Mouse (Mus musculus) myocyte (in vitro differentiated cells): ENCODE data around the gene Sycp2l. TPM values are rescaled to one million over a fixed set of nuclear protein-coding genes. Genes with fewer than 3 reads are reported as not detected.

ENCODE experiments used
- H3K27me3 ChIP-seq: one replicate; pipeline ENCODE4 v1.6.1; 2011; ENCODE audit not compliant: control insufficient read depth, insufficient read depth, insufficient read length
- H3K36me3 ChIP-seq: one replicate; pipeline ENCODE4 v1.6.1; 2011; ENCODE audit not compliant: control insufficient read depth, insufficient read depth
- H3K4me2 ChIP-seq: one replicate; pipeline ENCODE4 v1.6.1; 2011; ENCODE audit warnings: low read depth, control low read depth
- H3K4me3 ChIP-seq: one replicate; pipeline ENCODE4 v1.5.1; 2011; ENCODE audit warnings: mild to moderate bottlenecking, control low read depth, moderate library complexity
- H3K79me2 ChIP-seq: one replicate; pipeline ENCODE4 v1.6.1; 2011; ENCODE audit not compliant: control insufficient read depth, insufficient read depth
- H3ac ChIP-seq: one replicate; pipeline ENCODE4 v1.6.1; 2011; ENCODE audit not compliant: control insufficient read depth, insufficient read length
- CEBPB ChIP-seq: IDR thresholded peaks from 2 replicates; pipeline ENCODE4 v1.6.1; 2011; ENCODE audit warnings: mild to moderate bottlenecking, moderate library complexity; ENCODE audit not compliant: poor library complexity, insufficient read depth, severe bottlenecking
- E2F4 ChIP-seq: IDR thresholded peaks from one replicate; pipeline ENCODE4 v1.6.1; 2011; ENCODE audit warnings: mild to moderate bottlenecking, control low read depth, moderate library complexity; ENCODE audit not compliant: insufficient read depth
- MAX ChIP-seq: IDR thresholded peaks from one replicate; pipeline ENCODE4 v1.6.1; 2011; ENCODE audit warnings: low read depth, mild to moderate bottlenecking, control low read depth
- MYOD1 ChIP-seq, 3 experiments: IDR thresholded peaks; one replicate each; pipeline ENCODE4 v1.6.1; 2011; ENCODE audit warnings: control low read depth in 2 of 3, low read depth in 2 of 3, mild to moderate bottlenecking in 2 of 3, moderate library complexity in 1 of 3; ENCODE audit not compliant: insufficient read length in 2 of 3, control insufficient read depth in 1 of 3
- MYOG ChIP-seq, 3 experiments: IDR thresholded peaks; one replicate each; pipeline ENCODE4 v1.6.1; 2011; ENCODE audit warnings: control low read depth in 2 of 3, low read depth in 2 of 3, mild to moderate bottlenecking in 2 of 3; ENCODE audit not compliant: insufficient read length in 2 of 3, control insufficient read depth in 1 of 3, insufficient read depth in 1 of 3
- POLR2A ChIP-seq: IDR thresholded peaks from one replicate; pipeline ENCODE4 v1.6.1; 2011; ENCODE audit warnings: low read depth, mild to moderate bottlenecking, control low read depth, moderate library complexity; ENCODE audit not compliant: insufficient read length
- POLR2AphosphoS2 ChIP-seq: IDR thresholded peaks from one replicate; pipeline ENCODE4 v1.6.1; 2011; ENCODE audit warnings: low read depth, control low read depth; ENCODE audit not compliant: insufficient read length
- REST ChIP-seq: IDR thresholded peaks from one replicate; pipeline ENCODE4 v1.6.1; 2011; ENCODE audit warnings: mild to moderate bottlenecking, control low read depth, moderate library complexity; ENCODE audit not compliant: insufficient read depth, insufficient read length
- SRF ChIP-seq: IDR thresholded peaks from one replicate; pipeline ENCODE4 v1.6.1; 2011; ENCODE audit warnings: low read depth; ENCODE audit not compliant: control insufficient read depth, insufficient read length
- TCF12 ChIP-seq: IDR thresholded peaks from one replicate; pipeline ENCODE4 v1.6.1; 2011; ENCODE audit warnings: mild to moderate bottlenecking, control low read depth; ENCODE audit not compliant: poor library complexity, insufficient read depth, severe bottlenecking
- TCF3 ChIP-seq: IDR thresholded peaks from one replicate; pipeline ENCODE4 v1.6.1; 2011; ENCODE audit warnings: low read depth, control low read depth; ENCODE audit not compliant: insufficient read length
- USF1 ChIP-seq: IDR thresholded peaks from one replicate; pipeline ENCODE4 v1.6.1; 2011; ENCODE audit warnings: low read depth, mild to moderate bottlenecking, control low read depth, moderate library complexity
- polyA plus RNA-seq: library from polyadenylated mRNA; unstranded; fragments of >200 nt; fragmentation: generic; extraction: Trizol; gene quantifications from one replicate; pipeline ENCODE4 v1.2.1, GENCODE M21; 2012; ENCODE audit warnings: missing spikeins

The Sycp2l gene
- polyA plus RNA-seq, 1 experiment = not detected

GRCm38 (mm10) chr13:41085140-41085539 lies 29.0 kb upstream of the Sycp2l start:
- Histone ChIP-seq H3K27me3 (peaks cover 9% of the 10 kb centered on the region), H3ac (no peak overlapping the region), H3K36me3 (no peaks in the 10 kb centered on the region), H3K4me3 (no peak overlapping the region), H3K4me2 (no peak overlapping the region), H3K79me2 (no peaks in the 10 kb centered on the region)
- no peak for TF ChIP-seq MAX
- no peak for TF ChIP-seq TCF12
- TF ChIP-seq CEBPB = no peak
- no peak for TF ChIP-seq REST
- no peak for TF ChIP-seq POLR2A
- no peak for TF ChIP-seq E2F4
- no peak for TF ChIP-seq SRF
- TF ChIP-seq TCF3 = no peak
- TF ChIP-seq POLR2AphosphoS2 = no peak
- TF ChIP-seq MYOG (IDR thresholded peaks at IDR 0.05; ENCODE audit: control insufficient read depth in 1 of 3, insufficient read depth in 1 of 3, insufficient read length in 2 of 3, low read depth in 2 of 3) = no peak
- no peak for TF ChIP-seq MYOD1 (IDR thresholded peaks at IDR 0.05; ENCODE audit: control insufficient read depth in 1 of 3, insufficient read length in 2 of 3, low read depth in 2 of 3)
- no peak for TF ChIP-seq USF1

GRCm38 (mm10) chr13:41088746-41089145 lies 25.4 kb upstream of the Sycp2l start:
- peaks cover 17% of the 10 kb centered on the region for H3K27me3 ChIP-seq
- TF ChIP-seq E2F4 (no peak), TCF3 (no peak), MYOG (IDR thresholded peaks at IDR 0.05; ENCODE audit: control insufficient read depth in 1 of 3, insufficient read depth in 1 of 3, insufficient read length in 2 of 3, low read depth in 2 of 3) (no peak), MYOD1 (IDR thresholded peaks at IDR 0.05; ENCODE audit: control insufficient read depth in 1 of 3, insufficient read length in 2 of 3, low read depth in 2 of 3) (no peak), REST (no peak), USF1 (no peak)

GRCm38 (mm10) chr13:41091271-41091670 lies 22.8 kb upstream of the Sycp2l start:
- H3ac ChIP-seq = no peak overlapping the region
- TF ChIP-seq MAX (no peak), CEBPB (no peak), USF1 (no peak), MYOD1 (IDR thresholded peaks at IDR 0.05; ENCODE audit: control insufficient read depth in 1 of 3, insufficient read length in 2 of 3, low read depth in 2 of 3) (no peak), SRF (no peak), TCF3 (no peak)
- H3K4me3 ChIP-seq = no peak overlapping the region
- no peaks in the 10 kb centered on the region for H3K79me2 ChIP-seq
- no peaks in the 10 kb centered on the region for H3K36me3 ChIP-seq
- peaks cover 17% of the 10 kb centered on the region for H3K27me3 ChIP-seq
- H3K4me2 ChIP-seq = no peak overlapping the region

More at GRCm38 (mm10) chr13:41088746-41089145, 25.4 kb upstream of the Sycp2l start:
- no peak overlapping the region for H3K4me2 ChIP-seq
- no peaks in the 10 kb centered on the region for H3K36me3 ChIP-seq
- H3ac ChIP-seq = no peak overlapping the region
- H3K4me3 ChIP-seq = no peak overlapping the region
- H3K79me2 ChIP-seq = no peaks in the 10 kb centered on the region

- H3K4me3 ChIP-seq = no peak overlapping the region
Measured at GRCm38 (mm10) chr13:41094160-41094559, 19.9 kb upstream of the Sycp2l start.

GRCm38 (mm10) chr13:41097324-41098058 lies 16.6 kb upstream of the Sycp2l start:
- Histone ChIP-seq H3K36me3 (no peaks in the 10 kb centered on the region), H3K4me2 (no peak overlapping the region), H3ac (no peak overlapping the region), H3K79me2 (no peaks in the 10 kb centered on the region), H3K4me3 (no peak overlapping the region), H3K27me3 (peaks cover 7% of the 10 kb centered on the region)
- TF ChIP-seq USF1 (no peak), TCF12 (no peak), MYOG (IDR thresholded peaks at IDR 0.05; ENCODE audit: control insufficient read depth in 1 of 3, insufficient read depth in 1 of 3, insufficient read length in 2 of 3, low read depth in 2 of 3) (no peak), POLR2AphosphoS2 (no peak), E2F4 (no peak), TCF3 (no peak), REST (no peak), MAX (no peak), MYOD1 (IDR thresholded peaks at IDR 0.05; ENCODE audit: control insufficient read depth in 1 of 3, insufficient read length in 2 of 3, low read depth in 2 of 3) (no peak), CEBPB (no peak), POLR2A (no peak), SRF (no peak)

More at GRCm38 (mm10) chr13:41094160-41094559, 19.9 kb upstream of the Sycp2l start:
- Histone ChIP-seq H3ac (no peak overlapping the region), H3K36me3 (no peaks in the 10 kb centered on the region), H3K79me2 (no peaks in the 10 kb centered on the region), H3K27me3 (peaks cover 24% of the 10 kb centered on the region), H3K4me2 (no peak overlapping the region)
- no peak for TF ChIP-seq MYOG (IDR thresholded peaks at IDR 0.05; ENCODE audit: control insufficient read depth in 1 of 3, insufficient read depth in 1 of 3, insufficient read length in 2 of 3, low read depth in 2 of 3)
- no peak for TF ChIP-seq TCF3
- TF ChIP-seq POLR2A = no peak
- no peak for TF ChIP-seq POLR2AphosphoS2
- TF ChIP-seq MYOD1 (IDR thresholded peaks at IDR 0.05; ENCODE audit: control insufficient read depth in 1 of 3, insufficient read length in 2 of 3, low read depth in 2 of 3) = no peak
- TF ChIP-seq USF1 = no peak
- no peak for TF ChIP-seq SRF
- TF ChIP-seq REST = no peak
- TF ChIP-seq TCF12 = no peak
- TF ChIP-seq MAX = no peak
- no peak for TF ChIP-seq E2F4
- TF ChIP-seq CEBPB = no peak
